Mouse (Mus musculus) adrenal gland, postnatal 14 days (tissue): Measurements from ENCODE around the gene Ttc8. TPM values are rescaled to one million over a fixed set of nuclear protein-coding genes. Genes with fewer than 3 reads are reported as not detected.
A peak's percentile ranks its signal among the peaks of the same experiment; 100 is the strongest.
"Not testable (repeated sequence)": the region's sequence is repeated elsewhere in the genome, so short reads cannot be mapped to it uniquely, and the experiment has no call there.

Experiments used
- DNase-seq: peaks from one replicate; pipeline ENCODE4 v3.0.0; 2021; ENCODE audit warnings: mixed read lengths
- long read RNA-seq, 2 experiments: library from polyadenylated mRNA; stranded (forward); transcript quantifications; one replicate each; pipeline ENCODE4 v2.0.0; 2021
- total RNA-seq: library from RNA; stranded (reverse); gene quantifications from 2 replicates; pipeline ENCODE4 v1.2.3, GENCODE M21; 2021

Ttc8 gene
- total RNA-seq: 20.8 and 22.0 TPM in 2 replicates
- long read RNA-seq, experiment 1, transcript Ttc8-202 (14 exons, 2,272 nt): major isoform, 17 of 18 reads
- long read RNA-seq, experiment 1, partial matches to known transcripts: 0 of 18 reads
- long read RNA-seq, experiment 1, other reads (novel, unspliced or antisense): 1 of 18 reads
- long read RNA-seq, experiment 2, transcript Ttc8-202 (14 exons, 2,272 nt): major isoform, 21 of 23 reads
- long read RNA-seq, experiment 2, partial matches to known transcripts: 1 of 23 reads
- long read RNA-seq, experiment 2, other reads (novel, unspliced or antisense): 1 of 23 reads

- DNase-seq: peak; percentile 90
Observed at GRCm38 (mm10) chr12:98920194-98920991, at the start of gene Ttc8. Ttc8 (plus strand) TSS chr12:98920574.

- DNase-seq: no peak
Observed at GRCm38 (mm10) chr12:98872836-98873235, 47.5 kb upstream of the Ttc8 start.

GRCm38 (mm10) chr12:98875216-98875615, 45.2 kb upstream of the Ttc8 start:
- no peak for DNase-seq

- DNase-seq: no peak
Observed at GRCm38 (mm10) chr12:98878693-98879092, 41.7 kb upstream of the Ttc8 start.

GRCm38 (mm10) chr12:98881796-98882195, 38.6 kb upstream of the Ttc8 start:
- peak; percentile 5 for DNase-seq

GRCm38 (mm10) chr12:98884515-98884914, 35.9 kb upstream of the Ttc8 start:
- no peak for DNase-seq

- DNase-seq: no peak
Observed at GRCm38 (mm10) chr12:98896761-98897160, 23.6 kb upstream of the Ttc8 start.

- DNase-seq: no peak
Observed at GRCm38 (mm10) chr12:98899676-98900075, 20.7 kb upstream of the Ttc8 start.

GRCm38 (mm10) chr12:98900341-98900880, 20.0 kb upstream of the Ttc8 start:
- DNase-seq: peak; percentile 32

- DNase-seq: peak; percentile 93
Observed at GRCm38 (mm10) chr12:98900881-98901801, 19.2 kb upstream of the Ttc8 start, which contains the start of gene Eml5. Eml5 (minus strand) TSS chr12:98901484.

- no peak for DNase-seq
Observed at GRCm38 (mm10) chr12:98905466-98905865, 14.9 kb upstream of the Ttc8 start.

- DNase-seq: no peak
Observed at GRCm38 (mm10) chr12:98910096-98910495, 10.3 kb upstream of the Ttc8 start.

GRCm38 (mm10) chr12:98931174-98931573, 10.8 kb downstream of the Ttc8 start:
- no peak for DNase-seq

GRCm38 (mm10) chr12:98932441-98932840, 12.1 kb downstream of the Ttc8 start:
- no peak for DNase-seq

GRCm38 (mm10) chr12:98932856-98933255, 12.5 kb downstream of the Ttc8 start:
- DNase-seq: no peak

GRCm38 (mm10) chr12:98951295-98951694, 30.9 kb downstream of the Ttc8 start:
- DNase-seq: not testable (repeated sequence)

- DNase-seq: peak; percentile 31
Observed at GRCm38 (mm10) chr12:98956951-98957350, 36.6 kb downstream of the Ttc8 start.

- DNase-seq: no peak
Observed at GRCm38 (mm10) chr12:98957455-98957854, 37.1 kb downstream of the Ttc8 start.

GRCm38 (mm10) chr12:98961008-98961407, 40.6 kb downstream of the Ttc8 start:
- no peak for DNase-seq

GRCm38 (mm10) chr12:98961415-98961814, 41.0 kb downstream of the Ttc8 start:
- no peak for DNase-seq

- peak; percentile 12 for DNase-seq
Observed at GRCm38 (mm10) chr12:98965441-98966135, 45.2 kb downstream of the Ttc8 start.
